Mouse (Mus musculus) cortical plate, adult 2 months (tissue): ENCODE results near the gene 4930438A08Rik.

Experiments used
- CTCF ChIP-seq: fragments of 200-500 bp; IDR thresholded peaks from 2 replicates; pipeline ENCODE4 v1.5.1; 2011; ENCODE audit warnings: mild to moderate bottlenecking, control low read depth, low read length; ENCODE audit not compliant: insufficient read depth; ENCODE audit errors: extremely low read depth
- POLR2A ChIP-seq: fragments of 200-500 bp; IDR thresholded peaks from 2 replicates; pipeline ENCODE4 v1.6.1; 2011; ENCODE audit warnings: mild to moderate bottlenecking, low read length, control low read depth; ENCODE audit not compliant: insufficient read depth; ENCODE audit errors: extremely low read depth

DNA sequence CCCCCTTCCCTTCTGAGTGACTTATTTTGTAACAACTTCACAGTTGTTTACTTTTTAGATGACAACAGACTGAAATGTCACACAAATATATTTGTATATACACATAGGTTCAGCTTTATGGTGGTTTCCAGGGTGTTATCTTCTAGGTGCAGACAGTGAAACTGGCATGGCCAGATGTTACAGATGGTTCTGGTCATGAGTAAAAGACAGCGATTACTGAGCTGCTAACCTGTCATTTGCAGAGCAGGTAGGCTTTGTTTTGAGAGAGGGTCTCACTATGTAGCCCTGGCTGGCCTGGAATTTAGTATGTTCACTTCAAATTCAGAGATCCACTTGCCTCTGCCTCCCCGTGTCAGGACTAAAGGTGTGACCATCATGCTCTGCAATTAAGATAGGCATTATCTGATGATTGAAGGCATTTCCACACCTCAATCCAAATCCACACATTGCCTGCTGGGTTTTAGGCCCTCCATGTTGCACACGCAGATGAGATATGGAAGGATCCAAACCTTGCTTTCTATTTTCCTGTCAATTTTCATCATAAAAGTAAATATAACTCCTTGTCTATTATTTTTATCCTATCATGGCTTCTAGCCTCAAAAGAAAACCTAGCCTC, 50.1 kb downstream of the 4930438A08Rik start:
- TF ChIP-seq CTCF = no peak
- TF ChIP-seq POLR2A = no peak
